Mouse (Mus musculus) lung, adult 18-20 months (tissue): ENCODE results near the gene Prim2.
A peak's percentile ranks its signal among the peaks of the same experiment; 100 is the strongest.

ENCODE experiments used
- DNase-seq, 2 experiments: peaks; one replicate each; pipeline ENCODE4 v3.0.0; 2022; ENCODE audit warnings: mixed read lengths in 2 of 2

Gene Prim2

DNA sequence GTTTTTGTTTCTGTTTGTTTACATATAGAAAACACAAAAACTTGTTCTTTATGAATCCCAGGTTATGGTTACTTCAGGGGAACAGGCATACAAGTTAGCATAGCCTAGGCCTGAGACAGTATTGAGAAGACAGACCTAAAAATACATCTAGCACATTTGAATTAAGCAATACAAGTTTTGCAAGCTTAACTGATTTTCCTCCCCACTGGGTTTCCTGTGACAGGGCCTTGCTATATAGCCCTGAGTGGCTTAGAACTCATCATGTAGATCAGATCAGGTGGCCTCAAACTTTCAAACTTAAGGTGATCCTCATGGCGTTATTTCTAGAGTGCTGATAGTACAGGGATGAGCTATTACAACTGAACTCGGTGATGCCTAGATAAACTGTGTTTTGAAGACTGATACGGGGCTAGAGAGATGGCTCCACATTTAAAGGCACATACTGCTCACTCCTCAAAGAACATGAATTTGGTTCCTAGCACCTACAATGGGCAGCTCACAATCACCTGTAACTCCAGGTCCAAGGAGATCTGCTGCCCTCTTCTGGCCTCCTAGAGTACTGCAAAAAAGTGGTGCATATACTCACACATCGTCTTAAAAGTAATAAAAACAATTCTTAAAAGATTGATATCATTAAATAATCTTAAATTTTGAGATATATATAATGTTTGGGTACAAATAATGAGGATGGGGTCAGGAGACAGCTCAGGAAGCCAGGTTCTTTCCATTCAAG, 133.2 kb downstream of the Prim2 start:
- no peak for DNase-seq

DNA sequence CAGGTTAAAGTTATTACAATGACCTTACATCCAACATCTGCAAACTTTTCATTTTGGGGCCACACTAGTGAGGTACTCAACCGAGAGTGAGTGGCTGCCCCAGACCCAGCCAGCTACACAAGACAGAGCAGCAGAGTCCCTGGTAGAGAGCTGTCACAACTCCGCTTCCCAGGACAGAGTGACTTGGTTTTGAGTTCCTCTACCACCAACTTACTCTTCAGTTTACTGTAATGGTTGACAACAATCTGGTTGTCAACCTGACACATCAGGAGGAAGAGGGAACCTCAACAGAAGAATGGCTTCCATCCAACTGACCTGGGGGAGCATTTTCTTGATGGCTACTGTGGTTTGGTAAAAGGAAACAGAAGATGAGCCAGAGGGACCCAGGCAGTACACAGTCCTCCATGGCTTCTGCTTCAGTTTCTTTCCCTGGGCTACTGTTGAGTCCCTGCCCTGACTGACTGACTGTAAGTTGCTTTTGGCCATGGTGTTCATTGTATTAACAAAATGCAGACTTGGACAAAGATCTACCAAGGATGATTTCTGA, 134.4 kb downstream of the Prim2 start:
- no peak for DNase-seq

DNA sequence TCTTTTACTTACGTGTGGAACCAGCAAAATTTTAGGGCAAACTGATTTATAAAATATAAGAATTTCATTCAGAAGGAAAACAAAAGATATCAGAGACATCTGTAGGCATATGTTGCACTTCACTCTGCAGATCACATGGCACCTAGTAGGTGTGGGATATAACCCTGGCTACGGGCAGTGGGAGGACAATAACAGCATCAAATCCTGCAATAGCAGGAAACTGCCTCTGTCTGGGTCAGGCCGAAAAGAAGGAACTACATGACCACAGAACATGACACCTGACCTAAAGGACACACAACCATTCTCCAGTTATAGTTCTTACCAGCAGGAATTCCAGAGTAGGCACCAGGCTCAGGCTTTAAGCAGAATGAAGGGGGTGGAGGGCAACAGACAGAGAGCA, 137.7 kb downstream of the Prim2 start:
- DNase-seq, result peak; percentile 9 to 13

DNA sequence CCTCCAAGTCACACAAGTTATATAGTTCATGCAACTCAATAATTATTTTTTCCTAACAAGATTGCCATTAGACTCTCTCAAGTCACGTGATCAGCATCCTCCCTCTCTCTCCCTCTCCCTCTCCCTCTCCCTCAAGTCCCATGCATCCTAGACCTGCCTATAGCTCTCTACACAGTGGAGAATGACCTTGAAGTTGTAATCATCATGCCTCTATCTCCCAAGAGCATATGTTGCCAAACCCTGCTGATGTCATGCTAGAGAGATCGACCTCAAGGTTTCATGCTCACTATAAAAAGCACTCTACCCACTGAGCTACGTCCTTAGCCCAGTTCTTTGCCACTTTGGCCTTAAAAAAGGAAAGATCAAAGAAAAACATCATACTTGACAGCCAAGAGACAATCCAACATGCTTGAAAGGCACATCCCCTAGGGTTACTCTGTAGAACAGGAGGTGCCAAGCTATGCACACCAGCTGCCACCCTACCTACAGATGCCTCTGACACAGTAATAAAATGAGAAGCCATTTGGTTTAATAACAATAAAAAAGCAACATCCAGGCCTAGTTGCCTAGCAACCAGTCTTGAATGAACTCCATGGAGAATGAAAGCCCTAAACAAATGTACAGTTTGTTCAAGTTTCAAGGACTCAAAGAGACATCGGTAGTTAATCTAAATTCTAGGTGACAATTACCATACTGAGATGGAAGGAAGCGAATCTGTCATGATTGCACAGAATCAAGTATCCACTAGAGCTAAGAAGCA, 138.3 kb downstream of the Prim2 start:
- DNase-seq, result no peak

- DNase-seq, result no peak
Observed at GRCm38 (mm10) chr1:33530491-33530890, 139.1 kb downstream of the Prim2 start.

DNA sequence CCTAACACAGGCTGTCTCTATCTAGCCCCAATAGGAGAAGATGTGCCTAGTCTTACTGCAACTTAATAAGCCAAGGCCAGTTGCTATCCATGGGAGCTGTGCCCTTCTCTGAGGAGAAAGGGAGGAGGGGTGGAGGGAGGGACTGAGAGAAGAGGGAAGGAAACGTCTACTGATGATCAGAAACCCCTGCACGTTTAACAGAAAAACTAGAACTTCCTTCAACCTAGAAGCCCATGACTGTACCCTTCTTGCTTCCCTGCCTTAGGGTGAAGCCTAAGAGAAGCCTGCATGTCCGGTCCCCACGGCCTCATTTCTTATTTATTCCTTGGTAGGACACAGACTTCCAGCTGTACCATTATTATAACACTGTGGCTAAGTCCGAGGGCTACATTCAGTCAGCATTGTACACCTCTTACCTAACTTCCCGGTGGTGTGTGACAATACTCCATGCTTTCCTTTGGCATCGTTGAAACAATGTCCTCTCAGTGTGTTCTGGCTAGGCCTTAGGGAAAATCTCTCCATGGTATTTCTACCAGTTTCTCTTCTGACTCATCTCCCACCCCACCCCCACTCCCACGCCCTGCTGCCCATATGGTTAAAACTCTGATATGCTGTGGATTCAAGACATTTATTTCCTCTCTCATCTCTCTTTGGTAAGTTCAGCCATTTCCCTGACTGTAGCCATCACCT, 139.9 kb downstream of the Prim2 start:
- no peak for DNase-seq

DNA sequence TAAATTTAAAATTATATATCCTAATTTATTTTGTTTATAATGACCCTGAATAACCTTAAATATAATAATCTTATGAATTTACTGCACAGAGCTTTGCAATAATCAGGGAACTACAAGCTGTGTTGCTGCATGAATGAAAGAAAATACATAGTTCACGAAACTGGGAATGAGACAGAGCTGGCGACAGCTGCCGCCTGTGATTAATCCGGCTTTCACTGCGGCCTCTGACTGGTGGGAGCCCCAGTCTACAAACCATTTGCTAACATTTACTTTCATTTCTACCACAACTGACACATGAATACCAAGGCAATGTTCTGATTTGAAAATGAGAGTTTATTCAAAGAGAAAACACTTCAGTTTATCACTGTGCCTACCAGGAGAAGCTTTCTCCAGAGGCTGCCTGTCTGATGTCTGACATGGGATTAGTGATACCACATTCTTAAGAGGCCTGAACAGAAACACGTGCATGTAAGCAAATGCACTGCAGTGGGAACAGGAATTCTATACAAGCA, 142.2 kb downstream of the Prim2 start:
- no peak for DNase-seq

DNA sequence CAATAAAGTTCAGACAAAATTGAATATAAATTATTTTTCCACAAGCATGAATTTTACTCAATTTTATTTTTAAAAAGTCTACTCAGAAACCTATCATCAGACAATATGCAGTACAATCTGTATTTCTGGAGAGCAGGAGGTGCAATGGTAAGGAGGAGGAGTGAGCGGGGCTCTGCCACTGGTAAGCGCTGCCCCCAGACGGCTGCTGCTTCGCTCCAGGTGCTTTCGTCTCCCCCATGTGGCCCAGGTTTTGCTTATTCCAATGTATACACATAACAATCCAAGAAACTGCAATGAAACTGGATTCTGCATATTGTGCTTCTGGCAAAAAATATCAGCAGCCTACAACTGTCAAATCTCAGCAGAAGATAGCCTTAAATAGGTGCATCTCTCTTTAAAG, 146.4 kb downstream of the Prim2 start:
- DNase-seq, result no peak

DNA sequence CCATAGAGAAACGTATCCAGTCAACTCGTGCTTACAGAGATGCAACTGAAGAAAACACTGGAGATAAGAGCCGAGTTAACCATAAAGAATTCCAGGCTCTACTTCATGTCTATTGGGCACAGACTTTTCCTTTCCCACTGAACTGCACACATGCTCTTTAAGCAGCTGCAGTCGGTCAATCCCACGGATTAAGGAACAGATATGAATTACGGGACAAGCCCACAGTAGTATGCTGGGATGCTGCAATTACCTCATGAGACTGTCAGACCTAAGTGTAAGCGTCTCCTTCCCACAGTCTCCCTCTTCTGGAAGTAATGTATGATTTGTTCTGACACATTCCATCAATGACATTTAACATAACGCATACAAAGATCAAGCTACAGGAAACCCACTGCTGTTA, 154.5 kb downstream of the Prim2 start:
- no peak for DNase-seq

DNA sequence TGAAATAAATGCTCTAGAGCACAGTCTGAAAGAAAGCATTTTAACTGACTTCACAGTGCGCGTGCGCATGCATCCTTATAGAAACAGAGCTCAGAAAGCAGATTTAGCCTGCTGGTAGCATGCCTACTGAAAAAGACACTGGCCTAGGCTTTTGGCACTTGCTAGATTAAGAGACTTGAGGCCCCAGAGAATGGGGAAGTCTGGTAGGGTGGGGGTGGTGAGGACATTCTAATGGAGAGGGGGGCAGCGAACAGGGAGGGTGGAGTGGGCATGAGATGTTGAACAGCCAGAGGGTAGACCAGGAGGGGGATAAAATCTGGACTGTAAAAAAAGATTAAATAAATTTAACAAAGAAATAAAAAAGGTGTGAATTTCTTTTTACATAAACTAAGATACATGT, 158.3 kb downstream of the Prim2 start:
- DNase-seq, result no peak

GRCm38 (mm10) chr1:33504371-33504770, 165.2 kb downstream of the Prim2 start:
- no peak for DNase-seq

DNA sequence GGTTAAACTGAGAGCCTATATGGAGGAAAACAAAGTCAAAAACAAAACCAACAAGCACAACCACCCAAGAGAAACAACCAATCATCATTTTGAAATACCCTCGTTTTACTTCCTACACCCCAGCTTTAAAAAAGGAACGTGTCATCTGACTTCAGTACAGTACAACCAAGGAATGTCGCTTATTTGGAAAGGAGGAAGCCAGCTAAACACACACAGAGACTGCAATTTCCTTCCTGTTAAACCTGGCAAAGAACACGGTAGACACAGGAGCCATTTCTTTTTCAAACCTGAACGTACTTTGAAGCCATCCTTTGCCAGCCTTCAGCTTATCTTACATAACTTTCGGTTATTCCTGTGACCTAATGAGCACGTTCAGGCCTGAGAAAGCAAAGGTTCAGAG, 166.7 kb downstream of the Prim2 start:
- no peak for DNase-seq

DNA sequence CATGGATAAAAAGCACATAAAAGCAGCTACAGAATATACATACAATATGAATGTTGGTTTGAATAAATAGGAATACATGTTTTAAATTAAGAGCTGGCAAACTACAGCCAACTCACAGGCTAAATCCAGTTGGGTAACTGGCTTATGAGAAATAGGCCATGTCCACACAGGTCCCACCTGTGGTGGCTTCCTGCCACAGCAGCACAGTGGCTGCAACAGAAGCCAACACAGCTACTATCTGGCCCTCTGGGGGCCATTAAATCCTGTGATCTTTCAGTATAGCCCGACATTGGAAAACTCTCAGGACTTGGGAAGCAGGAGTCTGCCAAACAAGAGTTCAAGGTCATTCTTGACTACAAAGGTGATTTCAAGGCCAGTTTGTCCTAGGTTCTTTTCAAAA, 167.3 kb downstream of the Prim2 start:
- no peak for DNase-seq

GRCm38 (mm10) chr1:33500111-33500510, 169.5 kb downstream of the Prim2 start:
- no peak for DNase-seq

DNA sequence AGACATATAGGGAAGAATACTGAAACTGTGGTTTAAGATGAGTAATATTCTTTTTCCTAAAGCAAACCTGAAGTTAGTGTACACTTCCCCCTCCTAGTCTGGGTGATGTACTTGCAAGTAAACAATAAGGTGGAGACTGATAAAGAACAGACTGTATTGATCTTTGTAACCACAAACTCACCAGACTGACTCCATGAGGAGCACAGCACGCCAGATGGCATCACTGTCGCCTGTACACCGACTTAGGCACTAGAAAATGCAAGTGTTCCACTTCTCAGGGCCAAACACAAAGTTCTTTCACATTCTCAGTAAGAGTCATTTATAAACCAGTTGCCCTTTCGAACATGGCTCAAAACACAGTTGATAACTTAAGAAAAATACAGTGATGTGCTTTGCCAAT, 170.0 kb downstream of the Prim2 start:
- no peak for DNase-seq

GRCm38 (mm10) chr1:33496128-33496527, 173.5 kb downstream of the Prim2 start:
- DNase-seq, result no peak

DNA sequence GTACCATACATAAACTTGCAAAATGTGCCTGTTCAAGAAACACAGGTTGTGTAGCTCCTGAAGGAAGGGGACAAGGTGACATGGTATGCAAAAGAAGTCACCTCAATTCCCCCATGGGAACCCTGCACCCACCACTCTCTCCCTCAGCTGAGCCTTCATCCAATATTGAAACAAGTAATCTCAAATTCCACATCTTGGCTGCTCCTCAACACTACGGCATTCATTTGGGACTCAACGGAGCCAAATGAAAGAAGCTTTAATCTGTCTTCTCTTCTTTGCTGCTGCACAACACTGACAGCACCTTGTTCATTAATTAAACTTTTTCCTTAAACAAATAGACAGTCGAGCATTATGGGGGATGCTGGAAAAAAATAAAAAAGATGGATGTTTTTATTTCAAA, 174.0 kb downstream of the Prim2 start:
- DNase-seq, result no peak

- DNase-seq, result no peak
Observed at GRCm38 (mm10) chr1:33495203-33495553, 174.4 kb downstream of the Prim2 start.

DNA sequence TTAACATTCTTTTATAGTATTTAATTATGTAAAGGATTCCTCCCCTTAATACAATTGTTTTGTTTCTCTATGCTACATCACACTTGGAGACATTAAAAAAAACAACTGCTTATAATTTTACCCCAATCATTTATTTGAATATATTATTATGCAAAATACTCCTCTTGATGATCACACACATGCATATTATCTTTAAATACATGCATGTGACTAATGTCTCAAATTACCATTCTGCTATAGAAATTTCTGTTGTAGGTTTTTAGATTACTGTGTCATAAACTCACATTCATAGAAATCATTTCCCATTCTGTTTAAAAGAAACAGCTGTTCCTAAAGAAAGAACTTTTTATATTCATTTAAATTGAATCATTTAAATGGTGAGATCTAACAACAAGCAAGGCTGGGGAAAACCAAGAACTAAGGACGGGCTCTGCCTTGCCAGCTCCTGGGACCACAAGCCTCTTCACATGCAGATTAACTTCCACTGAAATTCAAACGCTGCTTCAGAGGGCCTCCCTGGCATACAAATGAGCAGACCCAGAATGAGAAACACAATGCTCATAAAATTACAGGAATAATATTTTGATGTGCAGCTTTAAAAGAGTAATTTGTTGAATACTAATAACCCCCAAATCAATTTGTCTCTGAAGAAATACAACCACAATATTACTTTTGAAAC, 174.9 kb downstream of the Prim2 start:
- DNase-seq, result no peak

DNA sequence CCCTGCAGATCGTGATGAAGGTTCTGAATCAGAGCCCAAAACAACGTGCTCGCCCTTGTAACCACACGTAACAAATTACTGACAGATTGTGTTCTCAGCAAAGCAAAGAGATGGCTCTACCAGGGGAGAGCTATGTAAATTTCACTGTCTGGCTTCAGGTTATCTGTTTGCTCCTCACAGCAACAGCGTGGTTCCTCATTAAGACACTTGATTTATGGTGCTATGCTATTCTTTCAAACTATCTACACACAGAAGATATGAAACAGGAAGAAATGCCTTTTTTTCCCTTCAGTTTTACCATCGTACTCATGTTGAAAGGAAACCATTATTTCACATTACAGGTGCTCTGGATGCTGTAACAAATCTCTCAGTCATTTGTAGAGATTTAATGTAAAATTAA, 179.4 kb downstream of the Prim2 start:
- no peak for DNase-seq

GRCm38 (mm10) chr1:33488372-33488771, 181.2 kb downstream of the Prim2 start:
- no peak for DNase-seq

DNA sequence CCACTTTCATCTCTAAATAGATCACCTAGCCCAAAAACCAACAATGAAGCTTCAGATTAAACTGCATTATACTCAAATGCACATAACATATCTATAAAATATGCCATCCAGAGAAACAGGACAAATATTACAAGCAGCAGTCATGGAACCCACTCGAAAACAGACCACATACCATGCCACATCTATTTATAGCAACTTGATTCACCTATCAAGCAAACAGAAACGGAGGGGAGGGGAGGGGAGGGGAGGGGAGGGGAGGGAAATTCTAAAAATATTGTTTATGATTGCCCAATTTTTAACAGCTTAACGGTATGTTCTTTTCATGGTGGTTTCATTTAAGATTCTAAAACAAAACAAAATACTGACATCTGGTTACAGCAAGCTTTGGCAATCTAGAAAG, 185.8 kb downstream of the Prim2 start:
- DNase-seq, result no peak

DNA sequence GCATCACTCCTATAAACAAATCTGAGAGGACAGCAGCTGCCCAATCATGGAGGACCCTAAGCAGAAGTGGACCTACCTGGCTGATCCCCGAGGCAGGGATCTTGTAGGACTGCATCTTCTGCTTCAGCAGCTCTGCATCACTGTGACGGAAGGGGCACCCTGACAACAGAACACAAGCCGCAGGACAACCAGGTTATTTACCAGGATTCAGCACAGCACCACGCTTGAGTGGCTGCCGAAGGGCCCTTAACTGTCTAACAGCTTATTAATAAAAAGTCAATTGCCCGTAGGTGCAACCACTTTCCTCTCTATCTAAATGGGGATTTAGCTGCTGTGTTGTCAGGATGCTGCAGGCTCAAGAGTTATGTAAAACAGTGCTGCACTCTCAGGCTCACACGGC, 189.2 kb downstream of the Prim2 start:
- DNase-seq, result no peak
